Mouse (Mus musculus) MEL (cell line): ENCODE data around the gene Sebox. TPM values are rescaled to one million over a fixed set of nuclear protein-coding genes. Genes with fewer than 3 reads are reported as not detected.
A peak's percentile ranks its signal among the peaks of the same experiment; 100 is the strongest.

Experiments
- DNase-seq: peaks from one replicate; pipeline ENCODE4 v3.0.0; 2011; ENCODE audit warnings: low read depth, low spot score
- H3K27ac ChIP-seq: 2 replicates; pipeline ENCODE4 v1.5.1; 2012; ENCODE audit warnings: low read depth, mild to moderate bottlenecking, control low read depth, low read length, moderate library complexity; ENCODE audit not compliant: control insufficient read depth
- H3K27me3 ChIP-seq, 2 experiments: fragments of 150-350 bp in 1 of 2; sonication (generic) in 1 of 2; 2 replicates each; pipeline ENCODE4 v1.6.1; 2012; ENCODE audit warnings: low read length in 2 of 2, mild to moderate bottlenecking in 2 of 2, improper control_type of control experiment in 1 of 2, moderate library complexity in 1 of 2; ENCODE audit not compliant: insufficient read depth in 2 of 2, control insufficient read depth in 1 of 2
- H3K36me3 ChIP-seq, 2 experiments: 2 replicates each; pipeline ENCODE4 v1.6.1; 2012 to 2014; ENCODE audit warnings: low read length in 2 of 2, improper control_type of control experiment in 1 of 2, inconsistent platforms in 1 of 2, mild to moderate bottlenecking in 1 of 2; ENCODE audit not compliant: insufficient read depth in 2 of 2, control insufficient read depth in 1 of 2
- H3K4me1 ChIP-seq, 2 experiments: fragments of 150-350 bp in 1 of 2; sonication (generic) in 1 of 2; 2 replicates each; pipeline ENCODE4 v1.6.1; 2012; ENCODE audit warnings: low read length in 2 of 2, improper control_type of control experiment in 1 of 2, mild to moderate bottlenecking in 1 of 2; ENCODE audit not compliant: insufficient read depth in 2 of 2, control insufficient read depth in 1 of 2
- H3K4me3 ChIP-seq, 2 experiments: fragments of 150-350 bp in 1 of 2; sonication (generic) in 1 of 2; 2 replicates each; pipeline ENCODE4 v1.5.1; 2012; ENCODE audit warnings: low read depth in 2 of 2, low read length in 2 of 2, mild to moderate bottlenecking in 2 of 2, moderate library complexity in 2 of 2, control low read depth in 1 of 2, improper control_type of control experiment in 1 of 2; ENCODE audit not compliant: control insufficient read depth in 1 of 2, insufficient read depth in 1 of 2
- H3K79me2 ChIP-seq: 2 replicates; pipeline ENCODE4 v1.6.1; 2012; ENCODE audit warnings: mild to moderate bottlenecking, low read length, moderate library complexity; ENCODE audit not compliant: control insufficient read depth, poor library complexity, insufficient read depth
- H3K9ac ChIP-seq: 2 replicates; pipeline ENCODE4 v1.6.1; 2012; ENCODE audit warnings: low read depth, mild to moderate bottlenecking, control low read depth, low read length, moderate library complexity; ENCODE audit not compliant: control insufficient read depth, poor library complexity, severe bottlenecking
- H3K9me3 ChIP-seq: fragments of 150-350 bp; sonication (generic); replicated peaks from 2 replicates; pipeline ENCODE4 v1.6.1; 2012; ENCODE audit warnings: mild to moderate bottlenecking, low read length, improper control_type of control experiment, moderate library complexity; ENCODE audit not compliant: insufficient read depth
- BHLHE40 ChIP-seq: IDR thresholded peaks from 2 replicates; pipeline ENCODE4 v1.6.1; 2012; ENCODE audit warnings: low read depth, mild to moderate bottlenecking, inconsistent platforms, low read length, improper control_type of control experiment, borderline replicate concordance
- CHD1 ChIP-seq: IDR thresholded peaks from 2 replicates; pipeline ENCODE4 v1.6.1; 2012; ENCODE audit warnings: low read depth, mild to moderate bottlenecking, inconsistent platforms, low read length, improper control_type of control experiment
- CHD2 ChIP-seq: IDR thresholded peaks from 2 replicates; pipeline ENCODE4 v1.6.1; 2011; ENCODE audit warnings: low read length, improper control_type of control experiment
- CTCF ChIP-seq, 3 experiments: IDR thresholded peaks in 2 of 3; conservative IDR thresholded peaks in 1 of 3; 2 replicates each; pipeline ENCODE4 v1.5.1; 2011 to 2012; ENCODE audit warnings: low read length in 3 of 3, low read depth in 2 of 3, mild to moderate bottlenecking in 2 of 3, improper control_type of control experiment in 1 of 3, inconsistent platforms in 1 of 3, mixed read lengths in 1 of 3, moderate library complexity in 1 of 3; ENCODE audit not compliant: control insufficient read depth in 1 of 3, insufficient read depth in 1 of 3, poor library complexity in 1 of 3, severe bottlenecking in 1 of 3
- ELF1 ChIP-seq: IDR thresholded peaks from 2 replicates; pipeline ENCODE4 v1.6.1; 2014; ENCODE audit warnings: low read depth, mild to moderate bottlenecking, inconsistent platforms, low read length, improper control_type of control experiment, moderate library complexity
- GABPA ChIP-seq: IDR thresholded peaks from 2 replicates; pipeline ENCODE4 v1.6.1; 2012; ENCODE audit warnings: low read depth, mild to moderate bottlenecking, inconsistent platforms, low read length, improper control_type of control experiment, moderate library complexity
- GATA1 ChIP-seq: IDR thresholded peaks from 2 replicates; pipeline ENCODE4 v1.6.1; 2011; ENCODE audit warnings: low read depth, low read length, improper control_type of control experiment
- HCFC1 ChIP-seq: IDR thresholded peaks from 2 replicates; pipeline ENCODE4 v1.6.1; 2012; ENCODE audit warnings: low read depth, mild to moderate bottlenecking, inconsistent platforms, low read length, improper control_type of control experiment, moderate library complexity
- JUND ChIP-seq: IDR thresholded peaks from 2 replicates; pipeline ENCODE4 v1.6.1; 2011; ENCODE audit warnings: low read depth, mild to moderate bottlenecking, improper control_type of control experiment, low read length
- KAT2A ChIP-seq: conservative IDR thresholded peaks from 2 replicates; pipeline ENCODE4 v1.6.1; 2012; ENCODE audit warnings: low read depth, low read length, improper control_type of control experiment, inconsistent platforms
- MEF2A ChIP-seq: IDR thresholded peaks from 2 replicates; pipeline ENCODE4 v1.6.1; 2014; ENCODE audit warnings: low read depth, mild to moderate bottlenecking, inconsistent platforms, low read length, improper control_type of control experiment; ENCODE audit not compliant: poor library complexity, insufficient replicate concordance, severe bottlenecking; ENCODE audit errors: extremely low read depth
- MYB ChIP-seq: IDR thresholded peaks from 2 replicates; pipeline ENCODE4 v1.6.1; 2011; ENCODE audit warnings: mild to moderate bottlenecking, low read depth, low read length, improper control_type of control experiment
- MYC ChIP-seq: IDR thresholded peaks from 2 replicates; pipeline ENCODE4 v1.6.1; 2011; ENCODE audit warnings: low read depth, mild to moderate bottlenecking, low read length, improper control_type of control experiment, moderate library complexity
- NRF1 ChIP-seq: IDR thresholded peaks from 2 replicates; pipeline ENCODE4 v1.6.1; 2014; ENCODE audit warnings: low read depth, mild to moderate bottlenecking, inconsistent platforms, low read length, improper control_type of control experiment, moderate library complexity; ENCODE audit not compliant: poor library complexity, insufficient read depth, severe bottlenecking
- POLR2A ChIP-seq, 2 experiments: IDR thresholded peaks; 2 replicates each; pipeline ENCODE4 v1.6.1; 2011 to 2012; ENCODE audit warnings: low read length in 2 of 2, mild to moderate bottlenecking in 2 of 2, control low read depth in 1 of 2, improper control_type of control experiment in 1 of 2, low read depth in 1 of 2, moderate library complexity in 1 of 2; ENCODE audit not compliant: control insufficient read depth in 1 of 2, insufficient read depth in 1 of 2, poor library complexity in 1 of 2
- RAD21 ChIP-seq: IDR thresholded peaks from 2 replicates; pipeline ENCODE4 v1.6.1; 2011; ENCODE audit warnings: mild to moderate bottlenecking, low read depth, low read length, improper control_type of control experiment
- RCOR1 ChIP-seq: IDR thresholded peaks from 2 replicates; pipeline ENCODE4 v1.6.1; 2012; ENCODE audit warnings: low read depth, mild to moderate bottlenecking, inconsistent platforms, low read length, improper control_type of control experiment
- SMC3 ChIP-seq: IDR thresholded peaks from 2 replicates; pipeline ENCODE4 v1.6.1; 2011; ENCODE audit warnings: low read depth, low read length, improper control_type of control experiment
- TCF12 ChIP-seq: IDR thresholded peaks from 2 replicates; pipeline ENCODE4 v1.6.1; 2014; ENCODE audit warnings: low read depth, mild to moderate bottlenecking, inconsistent platforms, low read length, improper control_type of control experiment, moderate library complexity
- USF1 ChIP-seq: IDR thresholded peaks from 2 replicates; pipeline ENCODE4 v1.6.1; 2014; ENCODE audit warnings: low read depth, mild to moderate bottlenecking, inconsistent platforms, low read length, improper control_type of control experiment, moderate library complexity
- USF2 ChIP-seq, 2 experiments: IDR thresholded peaks; 2 replicates each; pipeline ENCODE4 v1.6.1; 2011 to 2012; ENCODE audit warnings: improper control_type of control experiment in 2 of 2, low read length in 2 of 2, borderline replicate concordance in 1 of 2, inconsistent platforms in 1 of 2, low read depth in 1 of 2, mild to moderate bottlenecking in 1 of 2; ENCODE audit not compliant: insufficient read depth in 1 of 2
- ZC3H11A ChIP-seq: IDR thresholded peaks from 2 replicates; pipeline ENCODE4 v1.6.1; 2012; ENCODE audit warnings: low read depth, mild to moderate bottlenecking, inconsistent platforms, low read length, improper control_type of control experiment
- ZMIZ1 ChIP-seq: IDR thresholded peaks from 2 replicates; pipeline ENCODE4 v1.6.1; 2012; ENCODE audit warnings: low read depth, mild to moderate bottlenecking, inconsistent platforms, low read length, improper control_type of control experiment, moderate library complexity
- ZNF384 ChIP-seq: IDR thresholded peaks from 2 replicates; pipeline ENCODE4 v1.6.1; 2012; ENCODE audit warnings: low read depth, mild to moderate bottlenecking, inconsistent platforms, low read length, improper control_type of control experiment
- polyA plus RNA-seq, 2 experiments: library from polyadenylated mRNA; stranded (reverse) in 1 of 2; unstranded in 1 of 2; fragments of >175 nt in 1 of 2; fragments of >200 nt in 1 of 2; gene quantifications; 2 replicates each; pipeline versions ENCODE4 v1.2.1 to v1.2.4; 2012; ENCODE audit warnings: low replicate concordance in 2 of 2, low read depth in 1 of 2; ENCODE audit not compliant: insufficient read length in 2 of 2, insufficient read depth in 1 of 2, missing spikeins in 1 of 2
- total RNA-seq: library from RNA; depleted of rRNA; stranded (reverse); fragments of 300-350 nt; gene quantifications from 2 replicates; pipeline ENCODE4 v1.2.3, GENCODE M21; 2012; rRNA removed

The Sebox gene
- total RNA-seq (0.15 TPM in 1 of 2 replicates, not detected in the other), polyA plus RNA-seq (under 1 TPM in 1 of 2 experiments, not detected in 1; 0.06 TPM)

DNA sequence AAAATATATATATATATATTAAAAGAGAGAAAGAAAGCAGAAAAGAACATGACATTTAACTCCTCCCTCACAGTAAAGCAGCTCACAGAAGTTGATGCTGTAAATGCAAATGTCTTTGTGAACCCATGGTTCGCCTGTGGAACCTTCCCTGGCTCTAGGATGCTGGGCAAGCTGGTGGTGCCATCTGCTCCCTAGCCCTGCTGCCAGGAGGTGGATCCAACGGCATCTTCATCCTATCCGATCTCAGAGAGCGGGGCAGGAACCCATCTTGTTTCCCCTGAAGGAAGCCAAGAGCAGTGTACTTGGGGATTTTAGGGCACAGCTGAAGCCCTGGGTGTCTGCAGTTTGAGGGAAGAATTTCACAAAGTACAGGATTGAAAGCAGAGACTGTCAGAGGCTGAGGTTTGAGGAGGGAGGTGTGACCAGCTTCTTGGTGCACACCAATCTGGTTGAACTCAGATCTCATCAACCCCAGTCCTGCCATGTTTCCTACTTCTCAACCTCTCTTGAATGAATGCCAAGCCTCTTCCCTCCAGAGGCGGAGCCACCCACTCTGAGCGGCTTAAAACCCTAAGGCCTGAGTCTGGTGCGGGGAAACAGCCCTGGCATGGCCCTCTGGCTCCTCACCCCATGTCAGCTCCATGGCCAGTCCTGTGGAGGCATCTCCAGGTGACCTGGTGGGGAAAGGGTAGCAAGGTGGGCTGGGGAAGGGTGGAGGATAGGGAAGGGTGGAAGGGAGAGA lies at the start of gene Sebox:
Gene Sebox, plus strand, starts transcription at position 539 of the 742 bp plus-strand sequence.
- no peak within 1 kb of the TSS for H3K27ac ChIP-seq
- no peaks in the 10 kb centered on the region for H3K9me3 ChIP-seq
- no peaks in the 10 kb centered on the region for H3K79me2 ChIP-seq
- peaks cover 7 to 14% of the 10 kb centered on the region in 2 experiments; a peak in 3 of 4 replicates for H3K36me3 ChIP-seq
- H3K4me3 ChIP-seq: no peak within 1 kb of the TSS
- H3K27me3 ChIP-seq: no peaks in the 10 kb centered on the region; a peak in 1 of 4 replicates
- H3K4me1 ChIP-seq: peaks cover 0 to 20% of the 10 kb centered on the region in 2 experiments; a peak in 3 of 4 replicates
- DNase-seq: peak; percentile 82
- H3K9ac ChIP-seq: no peak within 1 kb of the TSS
- TF ChIP-seq RCOR1 (peak; percentile 79), TCF12 (no peak)

DNA sequence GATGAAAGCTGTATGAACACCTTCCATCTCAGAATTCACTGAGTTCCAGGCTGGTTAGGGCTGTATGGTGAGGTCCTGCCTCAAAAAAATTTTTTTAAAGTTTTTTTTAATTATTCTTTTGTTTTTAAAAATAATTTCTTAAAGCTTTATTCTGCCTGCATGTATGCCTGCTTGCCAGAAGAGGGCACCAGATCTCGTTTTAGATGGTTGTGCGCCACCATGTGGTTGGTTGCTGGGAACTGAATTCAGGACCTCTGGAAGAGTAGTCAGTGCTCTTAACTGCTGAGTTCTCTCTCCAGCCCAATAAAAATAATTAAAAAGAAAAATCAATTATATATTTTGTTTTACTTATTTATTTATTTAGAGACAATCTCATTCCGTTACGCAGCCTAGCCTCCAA lies 49.6 kb upstream of the Sebox start:
- Histone ChIP-seq H3K4me3 (no peak overlapping the region), H3K9ac (no peak overlapping the region)
- peak; percentile 92 for DNase-seq

More for the DNA sequence above, 49.6 kb upstream of the Sebox start:
- no peaks in the 10 kb centered on the region for H3K36me3 ChIP-seq
- TF ChIP-seq ZNF384: peak; percentile 82
- TF ChIP-seq USF1: no peak
- TF ChIP-seq POLR2A (IDR thresholded peaks at IDR 0.05; ENCODE audit: control insufficient read depth in 1 of 2, insufficient read depth in 1 of 2, low read depth in 1 of 2, low read length in 2 of 2, poor library complexity in 1 of 2): no peak
- 0 out of 2 replicates have a peak, but pooled peaks have one; percentile 37 for TF ChIP-seq BHLHE40
- 0 out of 2 replicates have a peak, but pooled peaks have one; percentile 7 for TF ChIP-seq ELF1
- TF ChIP-seq CTCF (IDR thresholded peaks at IDR 0.05 in 2 of 3, conservative IDR thresholded peaks at IDR 0.05 in 1 of 3; ENCODE audit: control insufficient read depth in 1 of 3, insufficient read depth in 1 of 3, low read depth in 2 of 3, low read length in 3 of 3, poor library complexity in 1 of 3, severe bottlenecking in 1 of 3): peak; percentile 73 to 98 (median 97)
- TF ChIP-seq MEF2A: no peak
- no peak for TF ChIP-seq CHD2
- TF ChIP-seq CHD1: no peak
- TF ChIP-seq NRF1: no peak
- no peak for TF ChIP-seq USF2 (IDR thresholded peaks at IDR 0.05; ENCODE audit: borderline replicate concordance in 1 of 2, insufficient read depth in 1 of 2, low read depth in 1 of 2, low read length in 2 of 2)
- peak; percentile 90; the same call in 1 of the 2 replicates for TF ChIP-seq JUND
- peak; percentile 60 for TF ChIP-seq RAD21
- peak; percentile 70 for TF ChIP-seq ZC3H11A
- no peak for TF ChIP-seq GATA1
- no peak for TF ChIP-seq MYB
- peak; percentile 69 for TF ChIP-seq HCFC1
- TF ChIP-seq KAT2A: no peak
- no peak for TF ChIP-seq ZMIZ1
- peak; percentile 86 for TF ChIP-seq SMC3
- TF ChIP-seq MYC: peak; percentile 85
- no peak for TF ChIP-seq GABPA
- TF ChIP-seq, all 39 proteins: peak for 10
- no peaks in the 10 kb centered on the region for H3K9me3 ChIP-seq
- H3K27me3 ChIP-seq: peaks cover 19 to 37% of the 10 kb centered on the region in 2 experiments
- H3K4me1 ChIP-seq: peaks cover 0 to 3% of the 10 kb centered on the region in 2 experiments; a peak in 1 of 4 replicates
- H3K79me2 ChIP-seq: no peaks in the 10 kb centered on the region
- no peak overlapping the region for H3K27ac ChIP-seq
